Mouse (Mus musculus): ENCODE data around the gene Gm26558. TPM values are rescaled to one million over a fixed set of nuclear protein-coding genes. Genes with fewer than 3 reads are reported as not detected.
A peak's percentile ranks its signal among the peaks of the same experiment; 100 is the strongest.

The Gm26558 gene
- polyA plus RNA-seq, 1 experiment: 0.63 TPM

DNA sequence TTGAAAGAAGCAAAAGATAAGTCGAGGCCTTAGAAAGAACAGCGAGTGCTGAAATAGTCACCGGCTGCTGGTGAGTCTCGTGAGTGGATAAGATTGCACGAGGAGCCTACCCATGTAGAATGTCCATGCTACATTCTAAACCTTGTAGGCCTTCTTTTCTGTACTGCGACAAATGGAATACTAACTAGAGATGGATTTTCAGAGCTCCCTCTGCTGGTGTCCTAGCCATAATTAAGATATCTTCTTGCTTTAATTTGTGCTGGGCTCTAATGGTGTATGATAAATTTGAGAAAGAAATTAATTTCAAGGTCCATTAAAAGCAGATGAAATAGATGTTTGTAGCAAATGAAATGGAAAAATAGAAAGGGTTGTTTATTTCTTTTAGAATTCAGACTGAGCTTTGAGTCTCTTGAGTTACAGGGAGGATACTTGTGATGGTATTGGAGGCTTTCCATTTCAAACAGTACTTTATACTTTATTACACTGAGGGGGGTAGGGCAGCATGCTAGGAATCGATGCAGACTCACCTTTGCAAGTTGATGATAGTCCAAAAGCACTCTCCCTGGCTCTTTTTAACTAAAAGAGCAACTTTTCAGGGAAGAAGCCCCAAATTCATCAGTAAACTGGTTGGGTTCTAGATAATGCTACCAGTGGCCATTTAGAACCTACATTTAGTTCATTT lies 11.7 kb upstream of the Gm26558 start:
- DNase-seq (ENCODE audit: low read depth): peak; percentile 67
- no peak for TF ChIP-seq POLR2A (IDR thresholded peaks at IDR 0.05; ENCODE audit: borderline replicate concordance, extremely low read depth, insufficient read depth, insufficient read length, poor library complexity, severe bottlenecking)
- no peak for TF ChIP-seq CTCF (IDR thresholded peaks at IDR 0.05; ENCODE audit: borderline replicate concordance, extremely low read depth, insufficient read depth, insufficient read length)

DNA sequence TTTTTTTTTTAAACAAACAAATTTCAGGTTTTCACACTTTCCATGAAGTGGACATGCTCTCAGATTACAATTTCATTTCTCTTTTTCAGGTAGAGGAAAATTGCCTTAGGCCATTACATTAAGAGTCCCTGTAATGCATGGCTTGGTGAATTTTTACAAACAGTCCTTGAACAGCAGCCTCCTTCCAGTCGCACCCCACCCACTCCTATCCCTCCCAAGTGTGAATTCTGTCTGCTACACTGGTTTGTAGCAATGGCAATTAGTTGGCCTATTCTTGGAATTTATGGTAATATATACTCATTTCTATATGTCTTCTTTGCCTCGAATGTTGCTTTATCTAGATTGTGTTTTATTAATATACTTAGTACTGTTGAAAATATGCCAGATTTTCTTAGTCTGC lies 10.6 kb upstream of the Gm26558 start:
- TF ChIP-seq CTCF (IDR thresholded peaks at IDR 0.05; ENCODE audit: borderline replicate concordance, extremely low read depth, insufficient read depth, insufficient read length): no peak
- no peak for TF ChIP-seq POLR2A (IDR thresholded peaks at IDR 0.05; ENCODE audit: borderline replicate concordance, extremely low read depth, insufficient read depth, insufficient read length, poor library complexity, severe bottlenecking)
- no peak for DNase-seq (ENCODE audit: low read depth)

GRCm38 (mm10) chr2:70669896-70670295 lies 8.0 kb upstream of the Gm26558 start:
- TF ChIP-seq POLR2A (IDR thresholded peaks at IDR 0.05; ENCODE audit: borderline replicate concordance, extremely low read depth, insufficient read depth, insufficient read length, poor library complexity, severe bottlenecking) (no peak), CTCF (IDR thresholded peaks at IDR 0.05; ENCODE audit: borderline replicate concordance, extremely low read depth, insufficient read depth, insufficient read length) (no peak)
- DNase-seq (ENCODE audit: low read depth): no peak

GRCm38 (mm10) chr2:70669241-70669640 lies 7.3 kb upstream of the Gm26558 start:
- no peak for DNase-seq (ENCODE audit: low read depth)
- TF ChIP-seq POLR2A (IDR thresholded peaks at IDR 0.05; ENCODE audit: borderline replicate concordance, extremely low read depth, insufficient read depth, insufficient read length, poor library complexity, severe bottlenecking): no peak
- TF ChIP-seq CTCF (IDR thresholded peaks at IDR 0.05; ENCODE audit: borderline replicate concordance, extremely low read depth, insufficient read depth, insufficient read length): no peak

DNA sequence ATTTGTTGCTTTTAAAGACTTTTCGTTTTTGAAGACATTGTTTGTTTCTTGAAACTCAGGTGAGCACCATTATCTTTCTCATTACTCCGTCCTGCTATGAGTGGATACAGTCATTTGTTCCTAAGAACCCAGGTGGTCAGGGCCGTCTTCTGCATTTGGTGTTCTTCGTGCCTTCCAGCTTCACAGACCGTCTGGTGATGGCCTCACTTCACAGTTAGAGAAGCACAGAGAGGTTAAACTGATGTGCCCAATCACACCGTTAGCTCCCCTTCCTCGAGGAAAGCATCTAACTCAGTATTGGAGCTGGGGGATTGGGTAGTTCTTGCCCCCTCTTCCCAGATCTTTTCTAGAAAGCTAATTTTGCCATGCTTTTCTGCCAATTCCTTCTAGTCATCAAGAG lies 5.1 kb upstream of the Gm26558 start:
- TF ChIP-seq CTCF (IDR thresholded peaks at IDR 0.05; ENCODE audit: borderline replicate concordance, extremely low read depth, insufficient read depth, insufficient read length) (no peak), POLR2A (IDR thresholded peaks at IDR 0.05; ENCODE audit: borderline replicate concordance, extremely low read depth, insufficient read depth, insufficient read length, poor library complexity, severe bottlenecking) (no peak)
- DNase-seq (ENCODE audit: low read depth): no peak

DNA sequence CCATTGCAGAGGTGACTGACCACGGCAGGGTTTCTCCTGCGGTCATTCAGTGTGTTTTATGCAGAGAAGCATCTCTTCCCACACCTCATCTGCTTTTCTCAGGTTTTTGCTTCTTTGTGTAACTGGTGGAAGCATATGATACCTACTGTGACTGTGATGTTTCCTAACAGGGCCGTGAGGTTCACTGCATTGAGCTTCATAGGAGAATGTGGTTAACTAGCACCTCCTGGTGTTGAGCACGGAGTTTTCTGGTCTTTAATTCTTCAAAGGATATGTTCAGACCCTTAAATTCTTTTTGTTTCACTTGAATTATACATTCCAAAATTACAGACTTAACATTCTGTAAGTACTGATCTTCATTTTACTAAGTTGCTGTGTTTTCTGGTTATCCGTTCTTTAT lies 1.9 kb upstream of the Gm26558 start:
- TF ChIP-seq POLR2A (IDR thresholded peaks at IDR 0.05; ENCODE audit: borderline replicate concordance, extremely low read depth, insufficient read depth, insufficient read length, poor library complexity, severe bottlenecking) (no peak), CTCF (IDR thresholded peaks at IDR 0.05; ENCODE audit: borderline replicate concordance, extremely low read depth, insufficient read depth, insufficient read length) (peak; percentile 24; the same call in 1 of the 2 replicates)
- peak; percentile 53 for DNase-seq (ENCODE audit: low read depth)

- peak; percentile 81 for TF ChIP-seq CTCF (IDR thresholded peaks at IDR 0.05; ENCODE audit: borderline replicate concordance, extremely low read depth, insufficient read depth, insufficient read length)
- TF ChIP-seq POLR2A (IDR thresholded peaks at IDR 0.05; ENCODE audit: borderline replicate concordance, extremely low read depth, insufficient read depth, insufficient read length, poor library complexity, severe bottlenecking): peak; percentile 95
- peak; percentile 99 for DNase-seq (ENCODE audit: low read depth)
Observed at GRCm38 (mm10) chr2:70660887-70661714, 807 bp downstream of the Gm26558 start, which contains the start of gene Gorasp2. TSS of gene Gorasp2 (plus strand) at chr2:70661576.

GRCm38 (mm10) chr2:70657083-70657482 lies 4.8 kb downstream of the Gm26558 start:
- peak; percentile 19 for DNase-seq (ENCODE audit: low read depth)
- no peak for TF ChIP-seq CTCF (IDR thresholded peaks at IDR 0.05; ENCODE audit: borderline replicate concordance, extremely low read depth, insufficient read depth, insufficient read length)

DNA sequence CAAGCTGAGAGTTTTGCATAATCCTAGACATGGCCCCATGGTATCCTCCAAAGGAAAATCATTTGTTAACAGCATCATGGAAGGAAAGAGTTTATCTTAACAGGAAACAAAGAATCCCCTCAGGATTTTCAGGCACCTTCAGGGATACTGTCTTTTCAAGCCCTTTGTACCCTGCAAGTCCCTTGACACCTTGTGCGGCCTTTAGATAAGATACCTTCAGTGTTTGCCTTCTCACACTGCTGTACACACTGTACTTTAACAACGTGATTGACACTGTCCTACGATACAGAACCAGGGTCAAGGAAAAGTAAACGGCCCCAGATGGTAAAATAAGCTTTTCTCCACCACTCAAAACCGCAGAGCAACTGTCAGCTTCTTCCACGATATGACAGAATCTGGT lies 10.1 kb downstream of the Gm26558 start:
- no peak for DNase-seq (ENCODE audit: low read depth)
- TF ChIP-seq POLR2A (IDR thresholded peaks at IDR 0.05; ENCODE audit: borderline replicate concordance, extremely low read depth, insufficient read depth, insufficient read length, poor library complexity, severe bottlenecking) (no peak), CTCF (IDR thresholded peaks at IDR 0.05; ENCODE audit: borderline replicate concordance, extremely low read depth, insufficient read depth, insufficient read length) (no peak)

DNA sequence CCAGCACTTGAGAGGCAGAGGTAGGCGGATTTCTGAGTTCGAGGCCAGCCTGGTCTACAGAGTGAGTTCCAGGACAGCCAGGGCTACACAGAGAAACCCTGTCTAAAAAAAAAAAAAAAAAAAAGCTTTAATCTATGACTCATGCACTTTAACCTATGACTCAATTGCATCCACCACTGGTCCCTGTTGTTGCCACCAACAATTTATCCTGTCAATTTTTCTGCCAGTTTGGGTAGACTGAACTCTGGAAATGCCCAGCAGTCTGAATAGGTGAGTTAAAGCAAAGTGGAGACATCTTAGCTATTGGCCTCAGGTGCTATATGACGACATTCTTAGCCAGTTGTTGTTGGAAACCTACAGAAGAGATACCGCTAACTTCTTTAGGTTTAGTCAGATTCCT lies 12.4 kb downstream of the Gm26558 start:
- DNase-seq (ENCODE audit: low read depth): no peak
- TF ChIP-seq CTCF (IDR thresholded peaks at IDR 0.05; ENCODE audit: borderline replicate concordance, extremely low read depth, insufficient read depth, insufficient read length): no peak
- no peak for TF ChIP-seq POLR2A (IDR thresholded peaks at IDR 0.05; ENCODE audit: borderline replicate concordance, extremely low read depth, insufficient read depth, insufficient read length, poor library complexity, severe bottlenecking)

GRCm38 (mm10) chr2:70648271-70648670 lies 13.6 kb downstream of the Gm26558 start:
- no peak for TF ChIP-seq CTCF (IDR thresholded peaks at IDR 0.05; ENCODE audit: borderline replicate concordance, extremely low read depth, insufficient read depth, insufficient read length)
- TF ChIP-seq POLR2A (IDR thresholded peaks at IDR 0.05; ENCODE audit: borderline replicate concordance, extremely low read depth, insufficient read depth, insufficient read length, poor library complexity, severe bottlenecking): no peak
- no peak for DNase-seq (ENCODE audit: low read depth)

GRCm38 (mm10) chr2:70647681-70648080 lies 14.2 kb downstream of the Gm26558 start:
- DNase-seq (ENCODE audit: low read depth): no peak
- TF ChIP-seq CTCF (IDR thresholded peaks at IDR 0.05; ENCODE audit: borderline replicate concordance, extremely low read depth, insufficient read depth, insufficient read length) (no peak), POLR2A (IDR thresholded peaks at IDR 0.05; ENCODE audit: borderline replicate concordance, extremely low read depth, insufficient read depth, insufficient read length, poor library complexity, severe bottlenecking) (no peak)

All from brain, embryonic 14.5 days (tissue).